Mouse (Mus musculus) limb, embryonic 13.5 days (tissue): Measurements from ENCODE around the gene Klhdc10. TPM values are rescaled to one million over a fixed set of nuclear protein-coding genes. Genes with fewer than 3 reads are reported as not detected.

Experiments
- ATAC-seq: fragments of 200-750 bp; cut with Nextera tagmentation; 2 replicates; pipeline ENCODE4 v1.8.0; 2017; ENCODE audit warnings: low read depth, moderate number of reproducible peaks, moderate TSS enrichment; ENCODE audit not compliant: low FRiP score
- H3K27ac ChIP-seq: fragments of 300-500 bp; sonication (generic); 2 replicates; pipeline ENCODE4 v1.5.1; 2015; ENCODE audit warnings: inconsistent platforms, mild to moderate bottlenecking, moderate library complexity
- H3K27me3 ChIP-seq: fragments of 300-500 bp; sonication (generic); 2 replicates; pipeline ENCODE4 v1.6.1; 2015; ENCODE audit warnings: mild to moderate bottlenecking, inconsistent platforms
- H3K36me3 ChIP-seq: fragments of 300-500 bp; sonication (generic); 2 replicates; pipeline ENCODE4 v1.6.1; 2015; ENCODE audit warnings: inconsistent platforms, mild to moderate bottlenecking, moderate library complexity
- H3K4me1 ChIP-seq: fragments of 300-500 bp; sonication (generic); 2 replicates; pipeline ENCODE4 v1.6.1; 2015; ENCODE audit warnings: inconsistent platforms
- H3K4me2 ChIP-seq: fragments of 300-500 bp; sonication (generic); replicated peaks from 2 replicates; pipeline ENCODE4 v1.6.1; 2015; ENCODE audit warnings: inconsistent platforms, mild to moderate bottlenecking, moderate library complexity
- H3K4me3 ChIP-seq: fragments of 300-500 bp; sonication (generic); 2 replicates; pipeline ENCODE4 v1.5.1; 2015; ENCODE audit warnings: moderate library complexity, mild to moderate bottlenecking, inconsistent platforms
- H3K9ac ChIP-seq: fragments of 300-500 bp; sonication (generic); 2 replicates; pipeline ENCODE4 v1.6.1; 2015; ENCODE audit warnings: mild to moderate bottlenecking, inconsistent platforms
- H3K9me3 ChIP-seq: fragments of 300-500 bp; sonication (generic); 2 replicates; pipeline ENCODE4 v1.6.1; 2016; ENCODE audit warnings: inconsistent platforms
- WGBS: fragments of 180-500 bp; shearing (Covaris S2); methylation state at CpG from one replicate; pipeline ENCODE4 v1.1.7; 2015; 5-methylcytosine and 5-hydroxymethylcytosine counted together
- polyA plus RNA-seq: library from polyadenylated mRNA; unstranded; fragments of >200 nt; fragmentation: Nextera tagmentation; extraction: Ambion mirVana; gene quantifications from 2 replicates; pipeline ENCODE4 v1.2.1, GENCODE M21; 2015

Klhdc10 gene
- 29.4 and 31.7 TPM in 2 replicates for polyA plus RNA-seq

DNA sequence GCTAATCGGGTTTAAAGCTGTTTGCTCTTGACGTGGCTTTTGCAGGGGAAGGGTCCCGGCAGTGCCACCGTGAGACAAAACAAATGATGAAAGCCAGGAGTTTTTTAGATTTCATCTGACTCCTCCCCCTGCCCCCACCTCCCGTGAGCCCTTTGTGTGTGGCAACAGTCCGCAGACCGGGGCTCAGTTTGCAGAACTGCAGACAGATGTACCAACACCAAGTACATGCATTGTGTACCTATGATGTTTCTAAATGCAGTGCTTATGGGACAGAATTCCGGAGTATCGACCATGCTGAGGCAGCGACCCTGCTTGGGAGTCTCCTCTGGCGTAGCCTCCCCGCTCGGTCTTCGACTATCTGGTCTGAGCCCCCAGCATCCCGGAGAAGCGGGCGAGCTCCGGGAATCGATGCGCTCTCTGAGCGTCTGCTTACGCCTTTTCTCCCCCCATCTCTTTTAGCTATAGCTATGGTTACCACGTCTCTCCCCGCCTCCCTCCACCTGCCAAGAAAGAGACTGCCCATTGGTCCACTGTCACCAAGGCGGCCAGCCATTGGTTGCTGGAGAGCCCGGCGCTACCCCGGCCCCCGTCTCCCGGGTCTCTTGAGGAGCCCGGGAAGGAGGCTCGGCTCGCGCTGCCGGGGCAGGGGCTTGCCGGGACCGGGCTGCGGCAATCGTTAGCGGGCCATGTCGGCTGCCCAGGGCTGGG lies at the start of gene Klhdc10:
Klhdc10 (plus strand) TSS at position 561 of the 708 bp plus-strand sequence.
- WGBS: under 1% methylated on average over 41 of the region's 41 CpGs
- peak; percentile 100 for ATAC-seq
- no peaks in the 10 kb centered on the region for H3K27me3 ChIP-seq

DNA sequence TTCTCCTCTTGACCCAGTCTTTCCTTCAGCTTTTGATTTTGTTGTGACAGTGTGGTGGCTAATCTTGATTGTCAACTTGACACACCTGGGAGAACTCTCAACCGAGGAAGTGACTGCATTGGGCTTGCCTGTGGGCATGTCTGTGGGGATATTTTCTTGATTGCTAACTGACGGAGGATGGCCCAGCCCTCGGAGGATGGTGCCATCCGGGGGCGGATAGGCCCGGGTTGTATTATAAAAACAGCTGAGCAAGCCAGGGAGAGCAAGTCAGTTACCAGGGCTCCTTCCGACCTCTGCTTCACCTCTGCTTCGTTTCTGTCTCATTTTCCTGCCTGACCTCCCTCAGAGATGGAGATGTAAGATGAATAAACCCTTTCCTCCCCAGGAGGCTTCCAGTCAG lies 48.9 kb upstream of the Klhdc10 start:
- no peak overlapping the region for H3K9ac ChIP-seq
- no peaks in the 10 kb centered on the region for H3K9me3 ChIP-seq

More for the DNA sequence above, at the start of gene Klhdc10:
- no peaks in the 10 kb centered on the region for H3K36me3 ChIP-seq
- H3K9ac ChIP-seq: peak within 1 kb of the TSS; percentile 96
- H3K27ac ChIP-seq: peak within 1 kb of the TSS; percentile 96
- peak within 1 kb of the TSS; percentile 69 for H3K4me2 ChIP-seq
- H3K4me1 ChIP-seq: peaks cover 8% of the 10 kb centered on the region
- peak within 1 kb of the TSS; percentile 98 for H3K4me3 ChIP-seq
- no peaks in the 10 kb centered on the region for H3K9me3 ChIP-seq

DNA sequence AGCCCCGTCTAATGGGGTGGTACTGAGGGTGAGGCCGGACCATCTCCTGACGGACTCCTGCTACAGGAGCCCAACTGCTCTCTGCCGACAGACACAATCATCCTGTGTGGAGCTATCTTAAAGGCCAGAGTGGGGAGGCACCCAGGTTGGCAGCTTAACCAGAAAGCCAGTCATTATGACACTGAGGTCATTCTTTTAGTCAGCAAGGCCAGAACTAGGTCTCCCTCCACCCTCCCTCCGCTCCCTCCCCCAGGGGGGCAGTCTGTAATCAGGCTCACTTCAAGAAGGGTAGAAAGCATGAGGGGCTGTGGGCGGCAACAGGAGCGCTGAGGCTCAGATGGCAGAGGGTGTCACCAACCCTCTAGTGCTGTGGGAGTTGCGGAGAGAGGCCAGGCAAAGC lies 48.0 kb upstream of the Klhdc10 start:
- Histone ChIP-seq H3K4me1 (no peaks in the 10 kb centered on the region), H3K9me3 (no peaks in the 10 kb centered on the region), H3K4me3 (no peak overlapping the region), H3K9ac (no peak overlapping the region), H3K27ac (no peak overlapping the region), H3K27me3 (no peaks in the 10 kb centered on the region), H3K4me2 (no peak overlapping the region), H3K36me3 (no peaks in the 10 kb centered on the region)
- 77% methylated on average over 8 of the region's 8 CpGs for WGBS
- ATAC-seq: no peak

More for the DNA sequence above, 48.9 kb upstream of the Klhdc10 start:
- Histone ChIP-seq H3K27me3 (no peaks in the 10 kb centered on the region), H3K4me1 (no peaks in the 10 kb centered on the region), H3K36me3 (no peaks in the 10 kb centered on the region), H3K4me3 (no peak overlapping the region), H3K27ac (no peak overlapping the region), H3K4me2 (no peak overlapping the region)
- no peak for ATAC-seq
- 60% methylated on average over 8 of the region's 8 CpGs for WGBS

DNA sequence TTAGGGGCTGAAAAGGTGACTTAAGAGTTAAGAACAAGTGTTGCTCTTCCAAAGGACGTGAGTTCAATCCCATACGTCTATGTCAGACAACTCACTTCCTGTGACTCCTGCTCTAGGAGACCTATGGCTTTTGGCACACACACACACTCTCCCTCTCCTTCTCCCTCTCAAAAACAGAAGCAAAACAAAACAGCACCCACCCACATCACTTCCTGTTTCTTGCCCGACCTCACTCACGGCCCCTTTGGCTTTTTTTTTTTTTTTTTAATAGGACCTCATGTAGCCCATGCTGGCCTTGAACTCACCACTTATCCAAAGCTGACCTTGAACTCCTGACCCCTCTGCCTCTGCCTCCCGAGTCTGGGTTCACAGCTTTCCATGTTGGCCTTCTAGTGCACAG lies 46.9 kb upstream of the Klhdc10 start:
- 38% methylated on average over 5 of the region's 5 CpGs for WGBS
- Histone ChIP-seq H3K27me3 (no peaks in the 10 kb centered on the region), H3K4me2 (no peak overlapping the region), H3K9ac (no peak overlapping the region), H3K4me3 (no peak overlapping the region), H3K4me1 (no peaks in the 10 kb centered on the region), H3K36me3 (no peaks in the 10 kb centered on the region), H3K27ac (no peak overlapping the region), H3K9me3 (no peaks in the 10 kb centered on the region)
- no peak for ATAC-seq

DNA sequence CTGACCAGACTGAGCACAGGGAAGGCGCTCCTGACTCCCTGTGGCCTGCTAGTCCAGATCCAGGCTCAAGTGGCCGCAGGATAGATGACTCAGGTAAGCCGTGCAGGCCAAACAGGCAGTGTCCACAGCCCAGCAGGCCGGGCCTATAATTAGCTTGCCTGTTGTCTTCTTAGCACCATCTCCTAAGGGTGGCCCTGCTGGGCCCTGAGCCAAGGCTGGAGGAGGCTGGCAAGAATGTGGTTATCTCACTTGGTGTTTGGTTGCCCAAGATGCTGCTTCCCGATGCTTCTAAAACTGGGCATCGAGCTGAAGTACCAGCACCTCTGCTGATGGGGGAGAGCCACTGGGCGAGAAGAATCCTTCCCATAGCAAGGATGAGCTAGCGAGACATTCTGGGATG lies 46.0 kb upstream of the Klhdc10 start:
- Histone ChIP-seq H3K4me3 (no peak overlapping the region), H3K36me3 (no peaks in the 10 kb centered on the region), H3K27me3 (no peaks in the 10 kb centered on the region), H3K9ac (no peak overlapping the region), H3K4me1 (no peaks in the 10 kb centered on the region), H3K27ac (no peak overlapping the region), H3K4me2 (no peak overlapping the region), H3K9me3 (no peaks in the 10 kb centered on the region)
- ATAC-seq: no peak
- 82% methylated on average over 8 of the region's 8 CpGs for WGBS

DNA sequence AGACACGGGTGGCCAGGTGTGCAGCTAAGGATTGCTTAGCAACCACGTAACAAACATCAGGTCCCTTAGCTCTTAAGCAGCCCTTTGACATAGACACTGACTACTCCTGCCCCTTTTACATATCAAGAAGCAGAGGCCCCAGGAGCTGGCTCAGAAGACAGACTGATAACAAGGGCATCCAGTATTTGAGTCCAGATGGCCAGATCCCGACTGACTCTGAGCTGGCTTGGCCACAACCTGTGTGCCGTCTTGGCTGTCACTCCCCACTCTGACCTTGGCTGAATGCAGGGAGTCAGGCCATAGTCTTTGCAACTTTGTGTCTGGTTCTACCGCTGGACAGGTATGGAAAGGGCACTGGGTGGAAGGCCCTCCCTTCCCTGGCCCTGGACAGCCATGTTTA lies 45.5 kb upstream of the Klhdc10 start:
- H3K4me2 ChIP-seq: no peak overlapping the region
- no peak overlapping the region for H3K9ac ChIP-seq
- H3K36me3 ChIP-seq: no peaks in the 10 kb centered on the region
- no peaks in the 10 kb centered on the region for H3K4me1 ChIP-seq
- WGBS: 81% methylated on average over 5 of the region's 5 CpGs
- no peaks in the 10 kb centered on the region for H3K27me3 ChIP-seq
- H3K9me3 ChIP-seq: no peaks in the 10 kb centered on the region
- no peak for ATAC-seq
- H3K27ac ChIP-seq: no peak overlapping the region
- no peak overlapping the region for H3K4me3 ChIP-seq

DNA sequence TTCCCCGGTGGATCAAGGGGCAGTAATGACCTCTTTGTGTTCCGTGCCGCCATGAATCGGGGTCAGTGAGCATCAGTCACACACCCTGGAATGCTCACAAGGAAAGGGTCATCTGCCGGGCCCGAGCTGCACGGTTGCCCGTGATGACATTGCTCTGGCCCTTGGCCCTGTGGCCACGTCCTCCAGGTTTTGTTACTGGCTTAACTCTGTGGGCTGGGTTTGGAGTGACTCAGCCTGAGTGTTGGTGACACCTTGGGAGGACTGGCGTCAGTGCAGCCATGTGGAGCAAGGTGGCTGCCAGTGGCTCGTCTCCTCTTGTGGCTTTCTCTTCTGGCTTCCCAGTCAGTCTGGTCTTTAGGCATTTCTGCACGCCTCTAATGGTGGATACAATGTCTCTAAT lies 45.0 kb upstream of the Klhdc10 start:
- H3K4me1 ChIP-seq: no peaks in the 10 kb centered on the region
- no peak overlapping the region for H3K4me3 ChIP-seq
- ATAC-seq: no peak
- no peak overlapping the region for H3K27ac ChIP-seq
- H3K4me2 ChIP-seq: no peak overlapping the region
- H3K9ac ChIP-seq: no peak overlapping the region
- H3K36me3 ChIP-seq: no peaks in the 10 kb centered on the region
- H3K27me3 ChIP-seq: no peaks in the 10 kb centered on the region
- 86% methylated on average over 12 of the region's 12 CpGs for WGBS
- H3K9me3 ChIP-seq: no peaks in the 10 kb centered on the region

DNA sequence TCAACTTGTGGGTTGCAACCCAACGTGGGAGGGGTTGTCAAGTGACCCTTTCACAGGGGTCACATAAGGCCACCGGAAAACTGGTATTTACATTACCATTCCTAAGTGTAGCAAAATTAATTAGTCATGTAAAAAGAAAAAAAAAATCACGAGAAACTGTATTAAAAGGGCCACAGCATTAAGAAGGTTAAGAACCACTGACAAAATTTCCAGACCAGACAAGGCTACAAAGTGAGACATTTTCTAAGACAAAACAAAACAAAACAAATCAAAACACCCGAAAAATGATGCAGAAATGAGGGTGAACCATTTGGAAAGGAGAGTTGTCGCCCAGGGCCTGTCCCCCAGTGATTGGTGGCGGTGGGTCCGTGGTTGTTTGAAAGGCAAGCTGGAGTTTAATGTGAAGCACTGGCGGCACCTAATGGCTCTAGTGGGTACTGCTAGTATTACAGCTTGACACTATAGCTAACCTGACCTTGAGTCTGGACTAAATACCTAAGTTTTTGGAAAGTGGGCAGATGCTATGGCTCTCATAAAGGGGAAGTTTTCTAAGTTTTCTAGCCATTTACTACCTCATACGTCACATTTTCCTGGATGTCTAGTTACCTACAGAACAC lies 44.0 kb upstream of the Klhdc10 start:
- Histone ChIP-seq H3K27ac (no peak overlapping the region), H3K4me2 (no peak overlapping the region), H3K27me3 (no peaks in the 10 kb centered on the region), H3K36me3 (peaks cover under 1% of the 10 kb centered on the region; the same call in 1 of the 2 replicates), H3K4me1 (no peaks in the 10 kb centered on the region), H3K9me3 (no peaks in the 10 kb centered on the region), H3K4me3 (no peak overlapping the region), H3K9ac (no peak overlapping the region)
- 18% methylated on average over 9 of the region's 9 CpGs for WGBS
- peak; percentile 71; the same call in 1 of the 2 replicates for ATAC-seq

DNA sequence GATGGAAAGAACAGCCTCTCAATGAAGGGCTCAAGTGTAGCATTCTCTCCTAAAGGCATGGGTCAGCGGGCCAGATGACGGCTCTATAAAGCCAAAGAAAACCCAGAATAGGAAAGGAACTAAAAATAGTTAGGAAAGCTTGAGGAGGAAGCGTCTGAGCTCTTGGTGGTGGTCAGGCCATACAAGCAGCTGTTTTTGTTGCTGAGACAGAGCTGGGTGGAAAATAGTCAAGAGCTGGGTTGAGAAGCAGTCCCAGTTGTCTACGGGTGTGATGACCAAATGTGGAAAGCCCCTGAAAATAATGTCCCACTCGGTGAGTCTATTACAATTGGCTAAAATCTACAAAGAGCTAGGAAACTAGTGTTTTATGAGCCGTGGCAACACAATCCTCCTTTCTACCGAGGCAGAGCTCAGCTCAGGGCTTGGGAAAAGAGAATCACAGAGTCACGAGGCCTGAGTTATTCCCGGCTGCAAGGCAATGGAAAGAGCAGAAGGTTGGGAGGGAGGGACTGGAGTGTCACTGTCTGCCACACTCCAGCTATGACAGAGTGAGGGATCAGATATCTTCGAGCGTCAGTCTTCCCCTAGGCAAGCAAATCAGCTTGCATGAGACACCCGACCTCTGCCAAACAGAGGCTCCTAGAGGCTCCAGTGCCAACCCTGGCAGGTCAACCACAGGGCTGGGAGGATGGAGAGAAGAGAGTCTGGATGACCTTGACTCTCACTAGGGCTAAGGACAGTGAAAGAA lies 41.7 kb upstream of the Klhdc10 start:
- no peak overlapping the region for H3K9ac ChIP-seq
- H3K4me2 ChIP-seq: no peak overlapping the region
- no peaks in the 10 kb centered on the region for H3K9me3 ChIP-seq
- no peaks in the 10 kb centered on the region for H3K4me1 ChIP-seq
- no peaks in the 10 kb centered on the region for H3K27me3 ChIP-seq
- no peak overlapping the region for H3K4me3 ChIP-seq
- ATAC-seq: peak; percentile 22; the same call in 1 of the 2 replicates
- 62% methylated on average over 12 of the region's 12 CpGs for WGBS
- H3K27ac ChIP-seq: no peak overlapping the region
- H3K36me3 ChIP-seq: peaks cover 22% of the 10 kb centered on the region

DNA sequence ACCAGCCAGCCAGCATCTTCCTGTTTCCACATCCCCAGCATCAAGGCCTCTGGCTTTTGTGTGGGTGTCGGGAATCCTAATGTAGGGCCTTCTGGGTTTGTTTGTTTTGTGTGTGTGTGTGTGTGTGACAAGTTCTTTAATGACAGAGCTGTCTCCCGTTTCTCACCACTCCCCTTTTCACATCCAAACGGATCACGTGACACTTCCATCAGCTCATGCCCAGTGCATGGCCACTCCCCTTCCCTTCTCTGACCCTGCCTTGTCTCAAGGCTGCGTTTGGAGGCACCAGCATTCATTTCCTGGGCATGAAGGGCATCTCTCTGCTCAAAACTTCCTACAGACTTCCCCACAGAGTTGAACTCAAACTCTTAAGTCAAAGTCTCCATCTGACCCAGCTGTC lies 37.9 kb upstream of the Klhdc10 start:
- Histone ChIP-seq H3K27me3 (no peaks in the 10 kb centered on the region), H3K4me3 (no peak overlapping the region), H3K9ac (no peak overlapping the region), H3K4me2 (no peak overlapping the region), H3K27ac (no peak overlapping the region), H3K9me3 (no peaks in the 10 kb centered on the region), H3K36me3 (peaks cover 60% of the 10 kb centered on the region), H3K4me1 (no peaks in the 10 kb centered on the region)
- ATAC-seq: no peak
- 50% methylated on average over 5 of the region's 5 CpGs for WGBS

DNA sequence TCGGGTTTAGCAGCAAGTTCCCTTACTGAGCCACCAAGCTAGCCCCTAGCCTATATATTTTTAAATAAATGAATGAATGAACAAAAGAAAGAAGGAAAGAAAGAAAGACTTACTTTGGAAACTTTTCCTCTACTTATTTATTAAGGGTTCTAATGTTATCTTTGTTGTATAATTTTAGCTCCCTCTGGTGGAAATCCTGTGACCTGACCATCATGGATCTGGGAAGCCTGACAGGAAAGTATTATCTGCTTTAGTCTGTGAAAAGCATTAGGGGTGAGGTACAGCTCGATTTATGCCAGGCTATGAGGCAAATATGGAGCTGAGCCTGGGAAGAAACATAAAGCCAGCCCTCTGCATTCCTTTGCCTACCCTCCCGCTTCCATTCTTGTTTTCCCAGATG lies 32.4 kb upstream of the Klhdc10 start:
- Histone ChIP-seq H3K9ac (no peak overlapping the region), H3K4me3 (no peak overlapping the region), H3K4me2 (no peak overlapping the region), H3K4me1 (no peaks in the 10 kb centered on the region), H3K9me3 (no peaks in the 10 kb centered on the region), H3K36me3 (peaks cover 97% of the 10 kb centered on the region), H3K27ac (no peak overlapping the region), H3K27me3 (no peaks in the 10 kb centered on the region)
- WGBS: 85% methylated on average over 3 of the region's 3 CpGs
- no peak for ATAC-seq

DNA sequence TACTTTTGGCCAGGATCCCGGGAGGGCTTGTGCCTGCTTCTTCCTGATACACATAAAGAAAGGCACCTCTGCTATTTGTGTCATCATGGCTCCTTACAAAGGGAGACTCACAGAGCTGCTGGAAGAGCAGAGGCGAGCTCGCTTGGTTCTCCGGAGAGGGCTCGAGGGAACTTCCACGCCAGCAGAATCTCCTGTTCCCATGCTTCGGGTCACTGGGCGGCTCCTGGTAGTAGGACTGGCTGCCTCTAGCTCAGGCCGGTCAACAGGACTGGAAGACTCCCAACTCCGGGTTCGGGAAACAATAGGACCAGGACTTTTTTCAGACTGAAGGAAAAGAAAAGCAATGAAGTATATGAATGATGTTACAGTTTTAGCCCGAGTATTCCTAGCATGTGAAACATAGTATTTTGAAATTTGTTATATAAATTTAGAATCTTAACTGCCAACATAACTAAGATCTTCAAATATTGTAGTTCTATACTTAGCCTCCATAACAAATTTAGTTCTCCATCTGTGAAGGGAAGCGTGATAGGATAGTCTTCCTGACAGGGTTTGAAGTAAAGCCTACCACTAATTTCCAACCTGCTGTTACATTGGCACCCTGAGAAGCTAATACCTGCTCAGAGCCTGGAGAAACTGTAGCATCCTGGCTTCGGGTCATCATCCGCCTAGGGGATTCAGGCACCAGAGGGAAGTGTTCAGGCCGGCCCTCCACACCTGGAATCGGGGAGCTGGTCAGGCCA lies 28.9 kb upstream of the Klhdc10 start:
- Histone ChIP-seq H3K4me2 (no peak overlapping the region), H3K27ac (no peak overlapping the region), H3K4me3 (no peak overlapping the region), H3K27me3 (no peaks in the 10 kb centered on the region), H3K9me3 (no peaks in the 10 kb centered on the region), H3K9ac (no peak overlapping the region), H3K36me3 (peaks cover 96% of the 10 kb centered on the region), H3K4me1 (no peaks in the 10 kb centered on the region)
- 93% methylated on average over 17 of the region's 17 CpGs for WGBS
- no peak for ATAC-seq
